Mouse (Mus musculus) hindbrain, postnatal 0 days (tissue): Measurements from ENCODE around the gene Ocel1. TPM values are rescaled to one million over a fixed set of nuclear protein-coding genes. Genes with fewer than 3 reads are reported as not detected.

Experiments
- ATAC-seq: fragments of 200-750 bp; cut with Nextera tagmentation; 2 replicates; pipeline ENCODE4 v1.8.0; 2017; ENCODE audit warnings: mild to moderate bottlenecking, moderate TSS enrichment, moderate library complexity
- DNase-seq: peaks from one replicate; pipeline ENCODE4 v3.0.0-alpha.2; 2015; ENCODE audit warnings: low spot score
- H3K27ac ChIP-seq: fragments of 300-500 bp; sonication (generic); 2 replicates; pipeline ENCODE4 v1.5.1; 2014; ENCODE audit warnings: mild to moderate bottlenecking
- H3K27me3 ChIP-seq: fragments of 300-500 bp; sonication (generic); 2 replicates; pipeline ENCODE4 v1.6.1; 2014; ENCODE audit warnings: low read length, mixed read lengths; ENCODE audit not compliant: insufficient read depth
- H3K36me3 ChIP-seq: fragments of 300-500 bp; sonication (generic); 2 replicates; pipeline ENCODE4 v1.6.1; 2014; ENCODE audit warnings: low read length, mixed read lengths; ENCODE audit not compliant: insufficient read depth
- H3K4me1 ChIP-seq: fragments of 300-500 bp; sonication (generic); 2 replicates; pipeline ENCODE4 v1.6.1; 2014; ENCODE audit warnings: antibody characterized with exemption, low read length, mixed read lengths; ENCODE audit not compliant: insufficient read depth
- H3K4me2 ChIP-seq: fragments of 300-500 bp; sonication (generic); 2 replicates; pipeline ENCODE4 v1.6.1; 2014; ENCODE audit warnings: low read depth, mild to moderate bottlenecking, low read length, moderate library complexity, mixed read lengths
- H3K4me3 ChIP-seq: fragments of 300-500 bp; sonication (generic); 2 replicates; pipeline ENCODE4 v1.5.1; 2014; ENCODE audit warnings: low read length
- H3K9ac ChIP-seq: fragments of 300-500 bp; sonication (generic); replicated peaks from 2 replicates; pipeline ENCODE4 v1.6.1; 2014; ENCODE audit warnings: mild to moderate bottlenecking, low read length, moderate library complexity, mixed read lengths
- H3K9me3 ChIP-seq: fragments of 300-500 bp; sonication (generic); 2 replicates; pipeline ENCODE4 v1.6.1; 2016; ENCODE audit warnings: low read length, mixed read lengths
- CTCF ChIP-seq: IDR thresholded peaks from 2 replicates; pipeline ENCODE4 v1.5.1; 2016; ENCODE audit warnings: antibody characterized with exemption, control low read depth, low read depth
- WGBS: fragments of 180-500 bp; shearing (Covaris S2); extraction: QIAGEN DNeasy Blood & Tissue Kit; methylation state at CpG from one replicate; pipeline ENCODE4 v1.1.7; 2014; 5-methylcytosine and 5-hydroxymethylcytosine counted together
- polyA plus RNA-seq: library from polyadenylated mRNA; unstranded; fragments of >200 nt; fragmentation: Nextera tagmentation; extraction: Ambion mirVana; gene quantifications from 2 replicates; pipeline ENCODE4 v1.2.1, GENCODE M21; 2015
- total RNA-seq: library from RNA; depleted of rRNA; stranded (reverse); fragments of >200 nt; gene quantifications from 2 replicates; pipeline ENCODE4 v1.2.3, GENCODE M21; 2014; rRNA removed

The Ocel1 gene
- total and polyA plus RNA-seq, 2 experiments from 2014 or later = 5.0 to 12.3 TPM

- peaks cover 9% of the 10 kb centered on the region; the same call in 1 of the 2 replicates for H3K4me1 ChIP-seq
These were observed 36.3 kb downstream of the Ocel1 start for GRCm38 (mm10) chr8:71407441-71407840.

GRCm38 (mm10) chr8:71408231-71408630, 37.1 kb downstream of the Ocel1 start:
- DNase-seq (no peak), ATAC-seq (no peak)
- Histone ChIP-seq H3K4me3 (no peak overlapping the region), H3K36me3 (no peaks in the 10 kb centered on the region), H3K27ac (no peak overlapping the region), H3K4me1 (peaks cover 9% of the 10 kb centered on the region; the same call in 1 of the 2 replicates), H3K27me3 (no peaks in the 10 kb centered on the region), H3K9ac (no peak overlapping the region), H3K4me2 (no peak overlapping the region), H3K9me3 (no peaks in the 10 kb centered on the region)
- WGBS = 92% methylated on average over 4 of the region's 4 CpGs
- TF ChIP-seq CTCF = no peak

More at GRCm38 (mm10) chr8:71407441-71407840, 36.3 kb downstream of the Ocel1 start:
- H3K4me3 ChIP-seq = no peak overlapping the region
- WGBS = 95% methylated on average over 14 of the region's 14 CpGs
- no peak overlapping the region for H3K27ac ChIP-seq
- TF ChIP-seq CTCF = no peak
- no peaks in the 10 kb centered on the region for H3K27me3 ChIP-seq
- DNase-seq (no peak), ATAC-seq (no peak)
- no peak overlapping the region for H3K4me2 ChIP-seq
- no peaks in the 10 kb centered on the region for H3K36me3 ChIP-seq
- H3K9me3 ChIP-seq = no peaks in the 10 kb centered on the region
- no peak overlapping the region for H3K9ac ChIP-seq

- no peak for TF ChIP-seq CTCF
- Histone ChIP-seq H3K4me2 (no peak overlapping the region), H3K27me3 (no peaks in the 10 kb centered on the region), H3K4me1 (0 out of 2 replicates have a peak, but pooled peaks cover under 1% of the 10 kb centered on the region), H3K9ac (no peak overlapping the region), H3K9me3 (no peaks in the 10 kb centered on the region), H3K36me3 (no peaks in the 10 kb centered on the region), H3K4me3 (no peak overlapping the region), H3K27ac (no peak overlapping the region)
- DNase-seq (no peak), ATAC-seq (no peak)
- WGBS = 47% methylated on average over 11 of the region's 11 CpGs
These were observed 40.6 kb downstream of the Ocel1 start for GRCm38 (mm10) chr8:71411535-71412273.

- Histone ChIP-seq H3K27ac (no peak overlapping the region), H3K4me1 (no peaks in the 10 kb centered on the region), H3K9me3 (0 out of 2 replicates have a peak, but pooled peaks cover 7% of the 10 kb centered on the region), H3K4me2 (no peak overlapping the region), H3K4me3 (no peak overlapping the region), H3K9ac (no peak overlapping the region), H3K36me3 (no peaks in the 10 kb centered on the region), H3K27me3 (no peaks in the 10 kb centered on the region)
- DNase-seq (no peak), ATAC-seq (no peak)
- TF ChIP-seq CTCF = no peak
These were observed 51.0 kb downstream of the Ocel1 start for GRCm38 (mm10) chr8:71422121-71422520.

Other genes starting within 250 kb of the Ocel1 start
- 34.8 and 38.4 TPM in 2 replicates for gene Myo9b, start 98.6 kb upstream of the Ocel1 start, total RNA-seq
- 7.8 and 8.6 TPM in 2 replicates for gene Myo9b, start 98.6 kb upstream of the Ocel1 start, polyA plus RNA-seq
- 24.0 and 48.3 TPM in 2 replicates for gene Haus8, start 98.4 kb upstream of the Ocel1 start, total RNA-seq
- gene Haus8, start 98.4 kb upstream of the Ocel1 start, polyA plus RNA-seq = 45.1 TPM in 2 replicates
- gene Use1, start 4.5 kb upstream of the Ocel1 start, total RNA-seq = 116 and 119 TPM in 2 replicates
- 123 and 129 TPM in 2 replicates for gene Use1, start 4.5 kb upstream of the Ocel1 start, polyA plus RNA-seq
- 127 and 129 TPM in 2 replicates for gene Nr2f6, start 10.7 kb downstream of the Ocel1 start, total RNA-seq
- gene Nr2f6, start 10.7 kb downstream of the Ocel1 start, polyA plus RNA-seq = 33.8 and 34.1 TPM in 2 replicates
- gene Ushbp1, start 24.5 kb downstream of the Ocel1 start, total RNA-seq = 2.9 and 4.8 TPM in 2 replicates
- gene Ushbp1, start 24.5 kb downstream of the Ocel1 start, polyA plus RNA-seq = 5.1 and 5.3 TPM in 2 replicates
- gene Babam1, start 25.6 kb downstream of the Ocel1 start, total RNA-seq = 75.6 and 103 TPM in 2 replicates
- gene Babam1, start 25.6 kb downstream of the Ocel1 start, polyA plus RNA-seq = 94.7 and 95.0 TPM in 2 replicates
- 5.1 and 12.0 TPM in 2 replicates for gene Ankle1, start 34.7 kb downstream of the Ocel1 start, total RNA-seq
- gene Ankle1, start 34.7 kb downstream of the Ocel1 start, polyA plus RNA-seq = 5.1 and 5.9 TPM in 2 replicates
- 325 and 330 TPM in 2 replicates for gene Abhd8, start 92.4 kb downstream of the Ocel1 start, total RNA-seq
- gene Abhd8, start 92.4 kb downstream of the Ocel1 start, polyA plus RNA-seq = 190 and 195 TPM in 2 replicates
- 77.9 and 127 TPM in 2 replicates for gene Mrpl34, start 93.7 kb downstream of the Ocel1 start, total RNA-seq
- gene Mrpl34, start 93.7 kb downstream of the Ocel1 start, polyA plus RNA-seq = 155 and 164 TPM in 2 replicates
- 191 and 195 TPM in 2 replicates for gene Dda1, start 97.9 kb downstream of the Ocel1 start, total RNA-seq
- 241 and 246 TPM in 2 replicates for gene Dda1, start 97.9 kb downstream of the Ocel1 start, polyA plus RNA-seq
- gene Ano8, start 114.7 kb downstream of the Ocel1 start, total RNA-seq = 78.6 and 80.5 TPM in 2 replicates
- 4.7 and 5.3 TPM in 2 replicates for gene Ano8, start 114.7 kb downstream of the Ocel1 start, polyA plus RNA-seq
- gene Gtpbp3, start 116.8 kb downstream of the Ocel1 start, total RNA-seq = 36.1 and 58.5 TPM in 2 replicates
- 12.1 and 15.5 TPM in 2 replicates for gene Gtpbp3, start 116.8 kb downstream of the Ocel1 start, polyA plus RNA-seq
- 8.0 and 8.3 TPM in 2 replicates for gene Plvap, start 140.5 kb downstream of the Ocel1 start, total RNA-seq
- gene Plvap, start 140.5 kb downstream of the Ocel1 start, polyA plus RNA-seq = 10.2 and 15.3 TPM in 2 replicates
- 0.58 TPM in 1 of 2 replicates, not detected in the other for gene Ccdc194, start 154.4 kb downstream of the Ocel1 start, total RNA-seq
- gene Ccdc194, start 154.4 kb downstream of the Ocel1 start, polyA plus RNA-seq = 0.13 and 0.34 TPM in 2 replicates
- gene Bst2, start 166.2 kb downstream of the Ocel1 start, total RNA-seq = 14.4 and 27.5 TPM in 2 replicates
- gene Bst2, start 166.2 kb downstream of the Ocel1 start, polyA plus RNA-seq = 21.0 and 22.7 TPM in 2 replicates
- gene Mvb12a, start 171.6 kb downstream of the Ocel1 start, total RNA-seq = 75.9 and 83.8 TPM in 2 replicates
- 83.7 and 85.7 TPM in 2 replicates for gene Mvb12a, start 171.6 kb downstream of the Ocel1 start, polyA plus RNA-seq
- gene Tmem221, start 187.6 kb downstream of the Ocel1 start, total RNA-seq = 1.3 TPM in 1 of 2 replicates, not detected in the other
- 0.18 and 0.29 TPM in 2 replicates for gene Tmem221, start 187.6 kb downstream of the Ocel1 start, polyA plus RNA-seq
- not detected in 2 replicates for gene Nxnl1, start 195.3 kb downstream of the Ocel1 start, total RNA-seq
- 0.20 TPM in 1 of 2 replicates, not detected in the other for gene Nxnl1, start 195.3 kb downstream of the Ocel1 start, polyA plus RNA-seq
- 210 and 238 TPM in 2 replicates for gene Slc27a1, start 197.6 kb downstream of the Ocel1 start, total RNA-seq
- gene Slc27a1, start 197.6 kb downstream of the Ocel1 start, polyA plus RNA-seq = 127 and 152 TPM in 2 replicates
- 344 and 379 TPM in 2 replicates for gene Pgls, start 220.9 kb downstream of the Ocel1 start, total RNA-seq
- 272 and 275 TPM in 2 replicates for gene Pgls, start 220.9 kb downstream of the Ocel1 start, polyA plus RNA-seq
- 6.0 TPM in 2 replicates for gene Fam129c, start 226.3 kb downstream of the Ocel1 start, total RNA-seq
- 3.3 and 4.0 TPM in 2 replicates for gene Fam129c, start 226.3 kb downstream of the Ocel1 start, polyA plus RNA-seq
- 95.9 and 121 TPM in 2 replicates for gene Colgalt1, start 239.7 kb downstream of the Ocel1 start, total RNA-seq
- gene Colgalt1, start 239.7 kb downstream of the Ocel1 start, polyA plus RNA-seq = 55.3 and 56.7 TPM in 2 replicates